Mouse (Mus musculus) spleen, adult 2 months (tissue): ENCODE data around the gene Mfsd4a.

Source experiments
- CTCF ChIP-seq: fragments of 200-500 bp; IDR thresholded peaks from 2 replicates; pipeline ENCODE4 v1.5.1; 2011; ENCODE audit warnings: mild to moderate bottlenecking, inconsistent platforms; ENCODE audit not compliant: insufficient read depth, insufficient read length, insufficient replicate concordance; ENCODE audit errors: extremely low read depth
- POLR2A ChIP-seq: fragments of 200-500 bp; IDR thresholded peaks from 2 replicates; pipeline ENCODE4 v1.6.1; 2011; ENCODE audit warnings: low read depth, low read length, inconsistent platforms

DNA sequence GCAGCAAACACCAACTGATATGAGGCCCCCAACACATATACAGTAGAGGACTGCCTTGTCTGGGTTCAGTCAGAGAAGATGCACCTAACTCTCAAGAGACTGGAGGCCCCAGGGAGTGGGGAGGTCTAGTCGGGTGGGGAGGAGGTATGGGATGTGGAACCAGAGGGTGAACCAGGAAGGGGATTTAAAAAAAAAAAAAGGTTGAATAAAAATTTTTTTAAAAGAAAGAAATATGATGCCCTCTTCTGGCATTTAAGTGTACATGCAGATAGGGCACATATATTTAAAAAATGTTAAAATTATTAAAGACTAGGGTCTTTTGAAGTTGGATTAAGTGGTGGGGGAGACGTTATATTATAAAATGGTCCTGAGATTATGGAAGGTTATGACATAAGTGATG, 41.5 kb upstream of the Mfsd4a start:
- TF ChIP-seq CTCF (no peak), POLR2A (no peak)
